Mouse (Mus musculus) stomach, postnatal 0 days (tissue): ENCODE results near the gene Arf5. TPM values are rescaled to one million over a fixed set of nuclear protein-coding genes. Genes with fewer than 3 reads are reported as not detected.
A peak's percentile ranks its signal among the peaks of the same experiment; 100 is the strongest.

Source experiments
- ATAC-seq: fragments of 200-750 bp; cut with Nextera tagmentation; 2 replicates; pipeline ENCODE4 v1.8.0; 2017; ENCODE audit not compliant: low FRiP score, low TSS enrichment
- DNase-seq: peaks from one replicate; pipeline ENCODE4 v3.0.0-alpha.2; 2016; ENCODE audit warnings: low spot score
- H3K27ac ChIP-seq: fragments of 300-500 bp; sonication (generic); replicated peaks from 2 replicates; pipeline ENCODE4 v1.5.1; 2014; ENCODE audit warnings: mild to moderate bottlenecking, control low read depth
- H3K27me3 ChIP-seq: fragments of 300-500 bp; sonication (generic); 2 replicates; pipeline ENCODE4 v1.6.1; 2014; ENCODE audit warnings: low read length; ENCODE audit not compliant: control insufficient read depth, insufficient read depth
- H3K36me3 ChIP-seq: fragments of 300-500 bp; sonication (generic); 2 replicates; pipeline ENCODE4 v1.6.1; 2014; ENCODE audit warnings: low read length, mixed read lengths; ENCODE audit not compliant: control insufficient read depth, insufficient read depth
- H3K4me1 ChIP-seq: fragments of 300-500 bp; sonication (generic); replicated peaks from 2 replicates; pipeline ENCODE4 v1.6.1; 2014; ENCODE audit warnings: antibody characterized with exemption; ENCODE audit not compliant: control insufficient read depth, insufficient read depth
- H3K4me2 ChIP-seq: fragments of 300-500 bp; sonication (generic); replicated peaks from 2 replicates; pipeline ENCODE4 v1.6.1; 2014; ENCODE audit warnings: low read depth, mild to moderate bottlenecking, control low read depth, moderate library complexity
- H3K4me3 ChIP-seq: fragments of 300-500 bp; sonication (generic); 2 replicates; pipeline ENCODE4 v1.5.1; 2014; ENCODE audit warnings: low read depth, low read length, control low read depth
- H3K9ac ChIP-seq: fragments of 300-500 bp; sonication (generic); 2 replicates; pipeline ENCODE4 v1.6.1; 2014; ENCODE audit warnings: mild to moderate bottlenecking, low read length, control low read depth, mixed read lengths
- H3K9me3 ChIP-seq: fragments of 300-500 bp; sonication (generic); 2 replicates; pipeline ENCODE4 v1.6.1; 2016; ENCODE audit warnings: low read length; ENCODE audit not compliant: control insufficient read depth
- CTCF ChIP-seq: IDR thresholded peaks from 2 replicates; pipeline ENCODE4 v1.5.1; 2016; ENCODE audit warnings: antibody characterized with exemption, low read depth, mild to moderate bottlenecking, moderate library complexity
- EP300 ChIP-seq: optimal IDR thresholded peaks from 2 replicates; pipeline ENCODE3; 2016; ENCODE audit warnings: antibody characterized with exemption
- WGBS: fragments of 180-500 bp; shearing (Covaris S2); extraction: QIAGEN DNeasy Blood & Tissue Kit; methylation state at CpG from one replicate; pipeline ENCODE4 v1.1.7; 2014; 5-methylcytosine and 5-hydroxymethylcytosine counted together
- polyA plus RNA-seq: library from polyadenylated mRNA; unstranded; fragments of >200 nt; fragmentation: Nextera tagmentation; extraction: Ambion mirVana; gene quantifications from 2 replicates; pipeline ENCODE4 v1.2.1, GENCODE M21; 2015

The Arf5 gene
- polyA plus RNA-seq, 1 experiment from 2014 or later: 296 TPM

DNA sequence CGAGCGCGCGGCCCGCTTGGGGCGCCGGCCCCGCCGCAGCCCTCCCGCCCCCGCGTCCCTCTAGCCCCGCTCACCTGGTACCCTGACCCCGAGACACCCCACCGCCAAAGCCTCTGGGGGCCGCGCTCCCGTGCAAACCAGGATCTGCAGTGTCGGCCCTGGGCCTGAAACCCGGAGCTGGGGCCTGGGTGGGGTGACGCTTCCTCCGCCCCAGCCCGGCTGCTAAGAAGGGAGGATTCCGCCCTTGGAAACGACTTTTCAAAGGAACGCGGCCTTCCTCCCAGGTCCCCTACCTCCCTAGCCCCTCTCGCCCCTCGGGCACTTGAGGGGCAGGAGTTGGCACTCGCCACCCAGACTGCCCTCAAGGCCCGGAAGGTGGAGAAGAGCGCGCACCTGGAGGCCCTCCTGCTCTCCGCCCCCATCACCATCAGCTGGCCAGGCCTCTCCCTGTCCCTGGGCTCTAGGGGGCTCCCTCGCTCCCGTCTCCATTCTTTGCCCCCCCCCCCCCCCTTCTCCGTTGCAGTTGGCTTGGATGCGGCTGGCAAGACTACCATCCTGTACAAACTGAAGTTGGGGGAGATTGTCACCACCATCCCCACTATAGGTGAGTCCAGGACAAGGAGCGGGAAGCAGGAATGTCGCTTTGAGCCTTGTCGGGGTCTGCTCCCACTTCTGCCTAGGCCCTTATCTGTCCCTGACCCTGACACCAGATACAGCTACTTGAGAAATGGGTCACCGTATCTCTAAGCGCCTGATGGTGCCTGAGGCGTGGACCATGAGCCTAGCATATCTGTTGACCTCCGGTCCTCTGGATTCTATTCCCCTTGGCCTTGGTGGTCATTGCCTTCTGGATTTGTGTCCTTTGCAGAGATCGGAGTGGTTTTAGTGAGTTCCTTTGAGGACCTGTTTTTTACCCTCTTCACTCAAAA, 671 bp downstream of the Arf5 start:
- peaks cover 11% of the 10 kb centered on the region; the same call in 1 of the 2 replicates for H3K4me1 ChIP-seq
- peak; percentile 73 for DNase-seq
- WGBS: 6% methylated on average over 43 of the region's 46 CpGs

DNA sequence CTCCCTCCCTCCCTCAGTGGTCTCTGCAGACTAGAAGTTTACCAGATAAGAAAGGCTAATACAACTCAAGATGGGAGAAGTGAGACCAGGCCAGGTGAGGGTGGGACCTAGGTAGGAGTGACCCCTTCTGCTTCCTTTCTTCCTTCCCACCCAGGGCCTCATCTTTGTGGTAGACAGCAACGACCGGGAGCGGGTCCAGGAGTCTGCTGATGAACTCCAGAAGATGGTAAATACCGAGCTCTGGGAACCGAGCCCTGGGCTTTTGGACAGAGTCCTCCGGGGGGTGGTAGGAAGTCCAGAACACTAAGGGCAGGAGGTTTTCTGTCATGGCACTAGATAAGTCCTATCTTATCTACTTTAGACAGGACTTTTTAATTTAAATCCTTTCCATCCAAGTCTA, 1.7 kb downstream of the Arf5 start:
- DNase-seq (no peak), ATAC-seq (no peak)
- no peak for TF ChIP-seq EP300
- TF ChIP-seq CTCF: no peak
- Histone ChIP-seq H3K4me1 (peaks cover 11% of the 10 kb centered on the region; the same call in 1 of the 2 replicates), H3K4me3 (no peak overlapping the region), H3K9ac (no peak overlapping the region), H3K36me3 (no peaks in the 10 kb centered on the region), H3K27me3 (no peaks in the 10 kb centered on the region), H3K9me3 (no peaks in the 10 kb centered on the region), H3K27ac (no peak overlapping the region), H3K4me2 (no peak overlapping the region; the same call in 1 of the 2 replicates)
- WGBS: 80% methylated on average over 6 of the region's 6 CpGs

More for the DNA sequence above, 671 bp downstream of the Arf5 start:
- TF ChIP-seq CTCF: peak; percentile 56; the same call in 1 of the 2 replicates
- no peak for TF ChIP-seq EP300
- Histone ChIP-seq H3K9me3 (no peaks in the 10 kb centered on the region), H3K4me2 (peak overlapping the region; percentile 76), H3K9ac (peak overlapping the region; percentile 99), H3K36me3 (no peaks in the 10 kb centered on the region), H3K4me3 (peak overlapping the region; percentile 96), H3K27me3 (no peaks in the 10 kb centered on the region), H3K27ac (peak overlapping the region; percentile 92)
- no peak for ATAC-seq

DNA sequence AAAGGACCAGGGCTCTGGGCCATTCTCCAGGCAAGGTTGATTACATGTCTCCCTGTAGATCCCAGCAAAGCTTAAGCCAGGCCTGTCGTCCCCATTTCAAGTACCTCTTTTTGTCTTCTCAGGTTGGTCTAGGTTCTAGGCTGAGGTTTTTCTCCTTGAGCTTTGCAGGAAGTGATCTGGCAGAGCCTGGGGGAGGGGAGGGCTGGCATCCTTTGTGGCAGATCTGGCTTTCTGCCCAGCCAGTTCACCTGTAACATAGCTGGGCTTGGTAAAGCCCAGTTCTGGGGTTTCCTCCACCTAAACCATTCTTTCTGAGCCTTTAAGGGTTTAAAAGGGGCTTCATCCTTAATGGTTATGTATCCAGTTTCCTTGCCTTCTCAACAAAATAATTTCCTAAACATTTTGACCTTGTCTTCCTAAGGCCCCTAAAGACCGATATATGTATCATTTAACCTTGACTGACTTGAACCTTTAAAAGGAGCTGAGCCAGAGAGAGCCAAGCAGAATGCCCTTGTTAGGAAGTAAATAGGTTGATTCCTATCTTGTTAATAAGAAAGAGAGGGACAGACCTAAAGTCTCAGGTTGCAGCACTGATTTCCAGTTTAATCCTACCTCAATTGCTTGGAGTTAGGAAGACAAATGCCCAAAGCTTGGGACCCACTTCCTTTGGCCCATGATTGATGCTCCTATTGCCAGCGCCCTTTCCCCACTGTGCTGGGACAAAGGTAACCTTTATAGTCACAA, 3.9 kb downstream of the Arf5 start, which contains the start of gene Fscn3:
TSS of gene Fscn3 (plus strand) at position 694 of the 744 bp plus-strand sequence.
- no peak for ATAC-seq
- Histone ChIP-seq H3K27me3 (no peaks in the 10 kb centered on the region), H3K4me1 (0 out of 2 replicates have a peak, but pooled peaks cover 5% of the 10 kb centered on the region), H3K4me3 (no peak within 1 kb of the TSS), H3K9me3 (no peaks in the 10 kb centered on the region), H3K36me3 (no peaks in the 10 kb centered on the region), H3K27ac (no peak within 1 kb of the TSS), H3K4me2 (no peak within 1 kb of the TSS), H3K9ac (no peak within 1 kb of the TSS)
- 82% methylated on average over 3 of the region's 3 CpGs for WGBS
- TF ChIP-seq CTCF: no peak
- TF ChIP-seq EP300: no peak
- no peak for DNase-seq

DNA sequence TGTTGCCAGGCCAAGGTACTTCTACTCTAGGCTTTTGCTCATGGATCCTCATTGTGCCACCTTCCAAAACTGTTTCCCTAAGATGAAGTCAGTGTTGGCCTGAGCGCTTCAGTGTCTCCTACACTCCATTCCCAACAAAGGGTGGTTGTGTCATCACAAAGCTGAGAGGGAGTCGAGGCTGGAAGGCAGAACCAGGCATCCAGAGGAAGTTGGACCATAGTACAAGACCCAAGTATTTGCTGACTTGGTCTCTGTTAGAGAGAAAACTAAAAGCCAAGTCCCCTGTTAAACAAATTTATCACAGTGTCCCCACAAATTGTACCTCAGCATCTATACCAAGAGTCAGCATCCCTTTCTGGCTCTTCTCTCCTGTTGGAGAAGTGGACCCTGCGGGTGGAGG, 4.9 kb downstream of the Arf5 start, which contains the start of gene Gcc1:
TSS of gene Gcc1 (minus strand) at position 101 of the 400 bp plus-strand sequence.
- TF ChIP-seq CTCF: no peak
- no peak for TF ChIP-seq EP300
- no peaks in the 10 kb centered on the region for H3K36me3 ChIP-seq
- ATAC-seq (no peak), DNase-seq (no peak)
- H3K27ac ChIP-seq: no peak within 1 kb of the TSS
- H3K4me2 ChIP-seq: no peak within 1 kb of the TSS
- no peak within 1 kb of the TSS for H3K9ac ChIP-seq
- no peaks in the 10 kb centered on the region for H3K9me3 ChIP-seq
- no peaks in the 10 kb centered on the region for H3K27me3 ChIP-seq
- H3K4me3 ChIP-seq: no peak within 1 kb of the TSS
- WGBS: 86% methylated on average over 3 of the region's 3 CpGs
- H3K4me1 ChIP-seq: 0 out of 2 replicates have a peak, but pooled peaks cover 5% of the 10 kb centered on the region

DNA sequence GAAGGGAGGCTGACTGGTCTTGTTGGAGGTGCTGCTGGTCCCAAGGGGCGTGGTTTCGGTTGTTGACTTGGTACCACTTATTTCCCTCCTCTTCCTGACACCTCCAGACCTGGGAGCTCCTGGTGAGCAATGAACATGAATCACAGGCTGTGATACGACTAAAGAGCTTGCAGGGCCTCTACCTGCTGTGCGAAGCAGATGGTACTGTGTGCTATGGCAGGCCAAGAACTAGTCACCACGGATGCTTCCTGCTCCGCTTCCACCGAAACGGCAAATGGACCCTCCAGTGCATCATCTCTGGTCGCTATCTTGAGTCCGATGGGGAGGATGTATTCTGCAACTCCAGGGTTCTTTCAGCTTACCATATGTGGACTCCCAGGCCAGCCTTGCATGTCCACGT, 6.5 kb downstream of the Arf5 start:
- Histone ChIP-seq H3K27me3 (no peaks in the 10 kb centered on the region), H3K9me3 (no peaks in the 10 kb centered on the region), H3K36me3 (no peaks in the 10 kb centered on the region), H3K4me3 (no peak overlapping the region), H3K27ac (no peak overlapping the region), H3K9ac (no peak overlapping the region), H3K4me2 (no peak overlapping the region), H3K4me1 (no peaks in the 10 kb centered on the region)
- TF ChIP-seq EP300: no peak
- TF ChIP-seq CTCF: no peak
- ATAC-seq: no peak
- 86% methylated on average over 11 of the region's 11 CpGs for WGBS
- no peak for DNase-seq
